Mouse (Mus musculus): ENCODE data around the gene Arfgap2. TPM values are rescaled to one million over a fixed set of nuclear protein-coding genes. Genes with fewer than 3 reads are reported as not detected.

Gene Arfgap2
- polyA plus RNA-seq (2017; shearing (Covaris generic)): 84.0 TPM

DNA sequence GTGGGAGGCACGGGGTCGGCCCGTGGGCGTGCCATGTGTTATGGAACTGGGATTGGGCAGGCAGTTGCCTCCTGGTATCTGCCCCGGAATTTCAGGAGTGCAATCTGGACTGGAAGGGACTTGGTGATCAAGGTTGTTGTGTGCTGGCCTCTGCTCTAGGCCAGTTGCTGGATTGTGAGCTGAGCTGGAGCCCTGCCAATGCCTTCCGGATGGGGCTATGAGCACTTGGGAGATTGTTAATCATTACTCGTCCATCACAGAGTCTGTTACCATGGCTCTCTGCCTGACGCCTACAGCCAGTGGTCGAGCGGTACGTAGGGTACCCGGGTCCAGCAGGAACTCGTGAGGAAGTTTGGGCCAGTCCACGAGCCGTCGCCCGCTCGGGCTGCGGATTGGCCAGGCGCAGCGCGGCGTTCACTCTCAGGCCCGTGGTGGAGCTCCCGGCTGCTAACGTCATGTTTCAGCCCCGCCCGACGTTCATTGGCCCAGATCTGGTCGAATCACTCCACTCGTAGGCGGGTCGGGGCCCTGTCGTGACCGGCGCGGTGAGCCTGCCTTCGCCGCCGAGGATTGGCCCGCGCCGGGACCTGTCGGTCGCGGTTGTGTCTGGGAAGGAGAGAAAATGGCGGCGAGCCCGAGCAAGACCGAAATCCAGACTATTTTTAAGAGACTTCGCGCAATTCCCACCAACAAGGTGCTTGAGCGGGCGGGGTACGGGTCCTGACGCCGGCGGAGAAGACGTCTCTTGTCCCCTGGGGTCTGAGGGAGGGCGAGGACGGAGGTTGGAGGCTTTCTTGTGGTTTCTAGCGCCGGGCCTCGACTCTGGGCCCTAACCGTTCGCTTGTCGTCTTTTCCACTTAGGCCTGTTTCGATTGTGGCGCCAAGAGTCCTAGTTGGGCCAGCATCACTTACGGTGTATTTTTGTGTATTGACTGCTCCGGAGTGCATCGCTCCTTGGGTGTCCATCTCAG lies at the start of gene Arfgap2:
Gene Arfgap2 (plus strand): TSS at position 264 of the 971 bp plus-strand sequence.

GRCm38 (mm10) chr2:91236601-91237510 lies 27.9 kb upstream of the Arfgap2 start, which contains the start of gene Ddb2:
Gene Ddb2 (minus strand): TSS chr2:91236982.

DNA sequence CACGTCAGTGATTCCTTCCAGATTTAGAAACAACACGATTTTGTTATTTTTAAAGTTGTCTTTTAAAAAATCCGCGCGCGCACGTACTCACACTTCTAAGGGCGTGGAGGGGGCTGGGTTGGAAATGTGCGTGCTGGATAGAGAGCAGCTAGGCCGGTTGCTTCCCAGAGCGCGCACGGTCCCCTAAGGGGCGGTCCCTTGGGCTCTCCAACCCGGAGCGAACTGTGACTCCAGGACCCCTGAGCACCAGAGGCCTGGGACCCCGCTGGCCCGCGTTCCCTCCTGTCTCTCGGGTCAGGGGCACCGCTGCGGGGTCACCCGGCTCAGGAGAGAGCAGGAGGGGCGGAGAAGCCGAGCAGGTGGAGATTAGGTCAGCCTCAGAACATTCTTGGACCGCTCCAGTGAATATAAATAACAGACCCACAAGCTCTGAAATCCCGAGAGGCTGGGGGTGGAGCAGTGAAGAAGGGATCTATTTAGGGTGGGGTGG lies 9.1 kb upstream of the Arfgap2 start, which contains the start of gene Pacsin3:
Gene Pacsin3 (plus strand): TSS at position 294 of the 490 bp plus-strand sequence.

Other genes starting within 250 kb of the Arfgap2 start
- 1.8 TPM for gene Rapsn, start 229.4 kb upstream of the Arfgap2 start, polyA plus RNA-seq (2017; shearing (Covaris generic))
- gene Psmc3, start 211.0 kb upstream of the Arfgap2 start, polyA plus RNA-seq (2017; shearing (Covaris generic)): 152 TPM
- 21.4 TPM for gene Slc39a13, start 194.6 kb upstream of the Arfgap2 start, polyA plus RNA-seq (2017; shearing (Covaris generic))
- gene Spi1, start 182.6 kb upstream of the Arfgap2 start, polyA plus RNA-seq (2017; shearing (Covaris generic)): not detected
- not detected for gene Mybpc3, start 146.8 kb upstream of the Arfgap2 start, polyA plus RNA-seq (2017; shearing (Covaris generic))
- gene Madd, start 81.1 kb upstream of the Arfgap2 start, polyA plus RNA-seq (2017; shearing (Covaris generic)): 224 TPM
- gene Nr1h3, start 62.1 kb upstream of the Arfgap2 start, polyA plus RNA-seq (2017; shearing (Covaris generic)): 0.57 TPM
- 7.6 TPM for gene Acp2, start 62.1 kb upstream of the Arfgap2 start, polyA plus RNA-seq (2017; shearing (Covaris generic))
- gene Ddb2, start 28.0 kb upstream of the Arfgap2 start, polyA plus RNA-seq (2017; shearing (Covaris generic)): 98.2 TPM
- 2.0 TPM for gene Pacsin3, start 9.0 kb upstream of the Arfgap2 start, polyA plus RNA-seq (2017; shearing (Covaris generic))
- 18.6 TPM for gene 1110051M20Rik, start 179.7 kb downstream of the Arfgap2 start, polyA plus RNA-seq (2017; shearing (Covaris generic))
- gene Lrp4, start 192.5 kb downstream of the Arfgap2 start, polyA plus RNA-seq (2017; shearing (Covaris generic)): 0.09 TPM